Mouse (Mus musculus) c-Kit-positive CD71-positive TER-119-negative erythroid progenitor cells, embryonic 14.5 days (primary cell): ENCODE results near the gene Uba6.

Experiments
- DNase-seq: peaks from one replicate; pipeline ENCODE4 v3.0.0-alpha.2; 2013; ENCODE audit warnings: low read depth

The Uba6 gene

GRCm38 (mm10) chr5:86172449-86173161 is at the start of gene Uba6:
Uba6 (minus strand) TSS chr5:86172803.
- peak; percentile 98 for DNase-seq

GRCm38 (mm10) chr5:86197801-86198200 is 25.2 kb upstream of the Uba6 start, which contains the start of gene Gnrhr:
Gnrhr (minus strand) TSS chr5:86197901.
- no peak for DNase-seq

DNA sequence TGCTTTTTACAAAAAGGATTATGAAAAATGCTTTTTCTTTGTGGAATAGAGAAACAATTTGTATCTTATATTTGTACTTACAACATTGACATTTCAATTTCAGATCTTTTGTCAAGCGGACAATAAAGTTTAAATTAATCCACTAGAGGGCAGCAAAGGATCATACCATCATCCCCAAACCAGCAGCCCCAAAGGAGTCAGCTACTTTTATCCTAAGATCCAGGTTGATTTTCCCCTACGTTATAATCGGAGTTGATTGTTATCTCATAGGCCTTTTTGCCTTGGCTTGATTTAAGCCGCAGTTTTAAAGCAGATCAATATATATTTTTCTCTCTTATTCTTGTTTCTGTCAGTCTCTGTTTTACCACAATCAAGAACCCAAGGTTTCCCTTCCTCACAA is 18.8 kb upstream of the Uba6 start:
- peak; percentile 24 for DNase-seq

GRCm38 (mm10) chr5:86190770-86191169 is 18.2 kb upstream of the Uba6 start:
- peak; percentile 29 for DNase-seq

DNA sequence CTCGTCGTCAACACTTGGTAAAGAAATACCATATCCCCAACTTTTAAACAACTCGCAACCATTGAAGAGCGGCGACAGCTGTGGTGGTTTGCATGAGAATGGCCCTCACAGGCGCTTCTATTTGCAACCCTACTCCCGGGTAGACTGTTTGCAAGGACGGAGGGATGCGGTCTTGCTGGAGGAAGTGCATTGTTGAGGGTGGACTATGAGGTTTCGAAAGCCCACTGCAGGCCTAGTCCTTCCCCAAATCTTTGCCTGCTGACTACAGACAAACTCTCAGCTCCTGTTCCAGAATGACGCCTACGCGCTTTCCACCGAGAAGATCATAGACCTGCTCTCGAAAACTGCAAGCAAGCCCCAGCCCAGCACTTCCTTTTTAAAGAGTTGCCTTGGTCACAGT is 17.7 kb upstream of the Uba6 start:
- DNase-seq: no peak

DNA sequence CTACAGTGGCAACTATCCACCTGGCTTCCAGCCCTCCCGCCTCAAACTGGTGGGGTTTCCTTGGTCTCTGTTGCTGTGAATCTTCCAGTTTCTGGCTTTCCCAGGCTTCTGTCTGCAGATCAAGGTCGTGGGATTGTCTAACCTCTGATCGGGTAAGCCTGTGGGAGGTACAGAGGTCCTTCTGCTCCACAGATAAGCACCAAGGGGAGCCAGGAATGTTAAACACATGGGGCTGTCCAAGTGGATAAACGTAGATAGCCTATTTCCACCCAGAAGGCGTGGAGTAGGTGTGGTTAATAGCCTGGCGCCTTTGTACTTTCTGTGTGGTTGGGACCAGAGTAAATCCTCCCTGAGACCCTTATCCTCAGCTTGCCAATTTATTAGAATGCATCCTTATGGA is 14.8 kb upstream of the Uba6 start:
- no peak for DNase-seq

DNA sequence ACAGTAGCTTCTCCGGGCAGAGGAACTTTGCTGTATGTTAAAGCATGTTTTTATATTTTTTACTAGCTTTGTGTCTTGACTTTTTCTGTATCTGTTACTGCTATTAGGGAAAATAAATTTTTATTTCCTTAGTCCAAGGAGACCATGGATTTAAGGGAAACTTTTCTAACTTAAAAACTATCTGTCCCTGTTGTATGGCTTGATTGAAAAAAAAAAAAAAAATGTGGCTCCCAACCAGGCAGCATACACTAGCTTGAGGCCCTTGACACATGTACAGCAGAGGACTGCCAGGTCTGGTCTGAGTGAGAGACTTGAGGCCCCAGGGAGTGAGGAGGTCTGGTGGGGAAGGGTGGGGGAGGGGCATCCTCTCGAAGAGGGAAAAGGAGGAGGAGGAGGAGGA is 1.2 kb upstream of the Uba6 start:
- no peak for DNase-seq

DNA sequence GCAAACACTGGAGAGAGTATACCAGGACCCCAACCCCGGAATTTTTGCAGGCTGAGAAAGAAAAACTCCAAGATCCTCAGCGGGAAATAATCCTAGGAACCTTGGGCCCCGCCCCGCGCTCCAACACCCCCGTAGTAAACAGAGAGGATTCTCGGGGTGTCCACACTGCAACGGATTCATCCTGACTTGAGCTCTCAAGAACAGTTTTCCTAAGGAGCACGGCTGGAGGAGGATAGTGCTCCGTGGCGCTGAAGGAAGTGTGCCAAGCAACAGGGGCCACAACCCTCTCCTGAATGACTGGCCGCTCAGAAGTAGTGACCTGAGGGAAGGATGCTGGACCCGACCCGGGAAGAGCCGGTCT is 535 bp downstream of the Uba6 start:
- DNase-seq: no peak

DNA sequence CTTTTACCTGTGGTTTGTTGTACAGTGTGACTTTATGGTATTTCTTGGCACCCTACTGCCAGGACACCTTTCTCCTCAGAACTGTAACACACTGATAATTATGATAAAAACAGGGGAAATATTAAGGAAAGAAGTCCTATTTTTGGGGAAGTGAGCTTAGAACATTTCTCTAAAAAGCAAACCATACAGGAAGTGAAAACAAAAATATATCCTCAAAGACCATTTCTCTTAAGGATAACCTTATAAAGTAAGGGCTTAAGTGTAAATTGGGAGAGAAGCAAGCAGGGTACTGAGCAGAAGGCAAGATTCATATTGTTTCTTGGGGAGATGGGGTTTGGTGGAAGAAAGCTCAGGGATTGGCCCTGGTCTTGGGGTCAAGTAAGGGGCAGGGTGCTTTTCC is 42.8 kb downstream of the Uba6 start:
- no peak for DNase-seq

DNA sequence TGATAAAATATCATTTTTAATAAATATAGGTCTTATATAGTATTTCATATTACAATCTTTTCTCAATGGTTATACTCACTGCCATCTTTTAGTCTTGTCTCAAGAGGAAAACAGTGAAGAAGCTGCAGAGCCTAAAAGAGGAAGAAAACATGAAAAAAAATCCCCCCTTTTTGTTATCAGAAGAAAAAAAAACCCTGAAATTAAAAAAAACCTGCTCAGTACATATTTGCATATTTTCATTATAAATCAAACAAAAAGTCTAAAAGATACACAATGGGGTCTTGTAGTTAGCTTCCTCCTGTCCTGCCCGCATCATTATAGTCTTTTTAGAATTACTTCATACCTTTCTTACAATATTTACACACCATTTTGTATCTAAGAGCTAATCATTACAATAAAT is 43.9 kb downstream of the Uba6 start:
- DNase-seq: no peak

DNA sequence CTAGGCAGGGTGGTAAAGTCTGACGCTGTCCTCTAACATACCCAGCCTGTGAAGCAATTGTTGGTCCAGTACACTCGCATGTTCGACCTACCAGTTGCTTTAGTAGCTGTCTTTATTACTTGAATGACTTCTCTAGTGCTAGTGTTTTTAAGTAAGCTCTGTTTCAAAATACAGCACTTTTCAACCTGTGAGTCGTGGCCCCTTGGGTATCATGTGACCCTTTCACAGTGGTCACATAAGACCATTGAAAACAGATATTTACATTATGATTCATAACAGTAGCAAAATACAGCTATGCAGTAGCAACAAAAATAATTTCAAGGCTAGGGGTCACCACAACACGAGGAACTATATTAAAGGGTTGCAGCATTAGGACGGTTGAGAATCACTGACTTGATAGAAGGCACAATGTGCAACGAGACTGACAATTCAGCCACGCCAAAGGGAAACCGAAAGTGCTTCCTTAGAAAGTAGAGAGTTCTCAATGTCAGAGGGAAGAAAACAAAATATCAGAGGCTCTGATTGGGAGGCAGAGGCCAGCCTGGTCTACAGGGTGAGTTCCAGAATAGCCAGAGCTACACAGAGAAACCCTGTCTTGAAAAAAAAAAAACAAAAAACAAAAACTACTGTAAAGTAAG is 54.0 kb downstream of the Uba6 start:
- no peak for DNase-seq

GRCm38 (mm10) chr5:86113997-86114396 is 58.6 kb downstream of the Uba6 start:
- DNase-seq: no peak

GRCm38 (mm10) chr5:86113037-86113436 is 59.6 kb downstream of the Uba6 start:
- DNase-seq: no peak

- DNase-seq: no peak
Measured at GRCm38 (mm10) chr5:86111074-86111473, 61.5 kb downstream of the Uba6 start.

- DNase-seq: no peak
Measured at GRCm38 (mm10) chr5:86106610-86107009, 66.0 kb downstream of the Uba6 start.

DNA sequence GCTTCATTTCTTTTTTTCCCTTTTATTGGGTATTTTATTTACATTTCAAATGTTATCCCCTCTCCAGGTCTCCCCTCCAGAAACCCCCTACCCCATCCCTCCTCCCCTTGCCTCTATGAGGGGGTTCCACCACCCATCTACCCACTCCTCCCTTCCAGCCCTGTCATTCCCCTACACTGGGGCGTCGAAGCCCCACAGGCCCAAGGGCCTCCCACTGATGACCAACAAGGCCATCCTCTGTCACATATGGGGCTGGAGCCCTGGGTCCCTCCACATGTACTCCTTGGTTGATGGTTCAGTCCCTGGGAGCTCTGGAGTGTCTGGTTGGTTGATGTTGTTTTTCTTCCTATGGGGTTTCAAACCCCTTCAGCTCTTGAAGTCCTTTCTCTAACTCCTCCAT is 70.4 kb downstream of the Uba6 start:
- DNase-seq: no peak

GRCm38 (mm10) chr5:86100621-86101020 is 72.0 kb downstream of the Uba6 start:
- DNase-seq: no peak

GRCm38 (mm10) chr5:86098988-86099387 is 73.6 kb downstream of the Uba6 start:
- DNase-seq: no peak

DNA sequence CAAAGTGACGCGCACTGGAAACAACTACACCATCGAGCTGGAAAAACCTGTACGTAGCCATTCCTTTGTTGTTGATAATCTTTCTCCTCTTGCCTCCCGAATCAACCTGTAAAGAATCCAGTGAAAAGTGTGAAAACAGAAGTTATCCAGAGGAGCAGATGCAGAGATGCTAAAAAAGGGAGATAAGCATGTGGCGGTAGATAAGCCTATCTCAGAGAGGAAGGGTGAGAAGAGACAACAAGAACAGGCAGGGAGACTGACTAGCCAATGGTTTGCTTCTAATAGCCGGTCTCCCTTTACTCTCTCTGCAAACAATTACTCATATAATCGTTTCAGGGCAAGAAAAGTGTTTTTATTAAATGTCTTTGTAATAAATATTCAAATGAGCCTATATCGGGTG is 77.8 kb downstream of the Uba6 start:
- DNase-seq: no peak

- DNase-seq: no peak
Measured at GRCm38 (mm10) chr5:86086751-86087150, 85.9 kb downstream of the Uba6 start.

GRCm38 (mm10) chr5:86084979-86085378 is 87.6 kb downstream of the Uba6 start:
- no peak for DNase-seq

DNA sequence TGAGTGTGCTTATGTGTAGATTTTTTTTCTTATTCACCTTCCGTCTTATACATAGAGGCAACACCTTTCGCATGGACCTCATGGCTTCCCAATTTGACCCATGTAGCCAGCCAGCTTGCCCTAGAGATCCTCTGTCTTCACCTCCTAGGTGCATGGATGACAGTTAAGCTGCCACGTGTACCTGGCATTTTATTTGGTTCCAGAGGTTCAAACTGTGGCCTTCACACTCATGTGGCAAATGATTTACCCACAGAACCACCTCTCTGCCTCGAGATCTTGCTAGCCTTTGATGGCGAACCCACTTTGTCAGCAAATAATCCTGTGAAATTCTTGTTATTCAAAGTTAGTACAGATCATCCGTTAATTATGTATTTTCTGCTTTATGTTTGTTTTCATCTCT is 88.6 kb downstream of the Uba6 start:
- no peak for DNase-seq

- no peak for DNase-seq
Measured at GRCm38 (mm10) chr5:86078720-86079334, 93.8 kb downstream of the Uba6 start.
